Mouse (Mus musculus) erythroblast, embryonic 14.5 days (primary cell): ENCODE measurements around the gene Mapk9.

Experiments used
- GATA1 ChIP-seq: IDR thresholded peaks from 2 replicates; pipeline ENCODE4 v1.6.1; 2012; ENCODE audit warnings: low read length, inconsistent platforms, mixed read lengths
- TAL1 ChIP-seq: IDR thresholded peaks from 3 replicates; pipeline ENCODE4 v1.6.1; 2012; ENCODE audit warnings: low read length, inconsistent platforms, mixed read lengths

DNA sequence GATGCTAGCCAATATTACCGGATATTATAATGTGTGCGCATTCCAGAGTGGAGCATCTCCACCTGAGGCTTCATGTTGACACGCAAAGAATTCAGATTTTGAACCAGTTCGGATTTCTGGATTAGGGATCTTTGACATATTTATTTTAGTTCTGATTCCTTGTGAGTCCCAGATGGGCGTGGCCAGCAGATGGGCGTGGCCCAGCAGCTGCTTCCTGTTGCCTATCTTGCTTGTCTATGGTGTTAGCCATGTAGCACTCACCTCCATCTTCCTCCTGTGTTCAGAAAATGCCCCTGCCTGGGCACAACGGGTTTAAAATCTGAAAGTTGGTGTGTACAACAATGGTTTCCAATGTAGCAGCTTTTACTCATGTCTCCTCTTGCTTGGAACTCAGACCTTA, 79.6 kb downstream of the Mapk9 start:
- TF ChIP-seq GATA1 (no peak), TAL1 (no peak)
